Mouse (Mus musculus) liver, embryonic 14.5 days (tissue): Measurements from ENCODE around the gene Map4k3. TPM values are rescaled to one million over a fixed set of nuclear protein-coding genes. Genes with fewer than 3 reads are reported as not detected.

Experiments used
- ATAC-seq: fragments of 200-750 bp; cut with Nextera tagmentation; 2 replicates; pipeline ENCODE4 v1.8.0; 2017; ENCODE audit warnings: moderate number of reproducible peaks, mild to moderate bottlenecking, moderate library complexity; ENCODE audit not compliant: insufficient read depth
- DNase-seq, 3 experiments: peaks; one replicate each; pipeline ENCODE4 v3.0.0-alpha.2; 2012 to 2013; ENCODE audit warnings: low read depth in 3 of 3, low spot score in 3 of 3
- H3K27ac ChIP-seq: fragments of 300-500 bp; sonication (generic); 2 replicates; pipeline ENCODE4 v1.5.1; 2014; ENCODE audit warnings: moderate library complexity, mild to moderate bottlenecking, control low read depth, inconsistent platforms
- H3K27me3 ChIP-seq: fragments of 300-500 bp; sonication (generic); 2 replicates; pipeline ENCODE4 v1.6.1; 2014; ENCODE audit warnings: mild to moderate bottlenecking, low read length, moderate library complexity; ENCODE audit not compliant: control insufficient read depth, insufficient read depth
- H3K36me3 ChIP-seq: fragments of 300-500 bp; sonication (generic); replicated peaks from 2 replicates; pipeline ENCODE4 v1.6.1; 2014; ENCODE audit warnings: low read depth; ENCODE audit not compliant: control insufficient read depth, insufficient read depth
- H3K4me1 ChIP-seq, 2 experiments: fragments of 200-500 bp in 1 of 2; fragments of 300-500 bp in 1 of 2; sonication (generic) in 1 of 2; replicated peaks; 2 replicates each; pipeline ENCODE4 v1.6.1; 2012 to 2014; ENCODE audit warnings: antibody characterized with exemption in 1 of 2, inconsistent platforms in 1 of 2, low read length in 1 of 2; ENCODE audit not compliant: control insufficient read depth in 2 of 2, insufficient read depth in 2 of 2
- H3K4me2 ChIP-seq: fragments of 300-500 bp; sonication (generic); 2 replicates; pipeline ENCODE4 v1.6.1; 2014; ENCODE audit warnings: low read depth, mild to moderate bottlenecking, control low read depth, moderate library complexity
- H3K4me3 ChIP-seq, 2 experiments: fragments of 200-500 bp in 1 of 2; fragments of 300-500 bp in 1 of 2; sonication (generic) in 1 of 2; 2 replicates each; pipeline ENCODE4 v1.5.1; 2012 to 2014; ENCODE audit warnings: low read depth in 2 of 2, low read length in 2 of 2, mild to moderate bottlenecking in 2 of 2, control low read depth in 1 of 2, inconsistent platforms in 1 of 2, moderate library complexity in 1 of 2; ENCODE audit not compliant: insufficient read depth in 1 of 2
- H3K9ac ChIP-seq: fragments of 300-500 bp; sonication (generic); replicated peaks from 2 replicates; pipeline ENCODE4 v1.6.1; 2014; ENCODE audit warnings: mild to moderate bottlenecking, control low read depth, moderate library complexity
- H3K9me3 ChIP-seq: fragments of 300-500 bp; sonication (generic); 2 replicates; pipeline ENCODE4 v1.6.1; 2016; ENCODE audit warnings: low read length, mixed read lengths; ENCODE audit not compliant: control insufficient read depth
- CTCF ChIP-seq: IDR thresholded peaks from 2 replicates; pipeline ENCODE4 v1.5.1; 2016; ENCODE audit warnings: antibody characterized with exemption, low read depth, control low read depth
- EP300 ChIP-seq: IDR thresholded peaks from 2 replicates; pipeline ENCODE4 v1.6.1; 2016; ENCODE audit warnings: antibody characterized with exemption, low read depth
- WGBS: fragments of 180-500 bp; shearing (Covaris S2); extraction: QIAGEN DNeasy Blood & Tissue Kit; methylation state at CpG from one replicate; pipeline ENCODE4 v1.1.7; 2014; ENCODE audit not compliant: insufficient replicate concordance; 5-methylcytosine and 5-hydroxymethylcytosine counted together
- polyA plus RNA-seq, 2 experiments: library from polyadenylated mRNA; depleted of rRNA in 1 of 2; stranded (reverse) in 1 of 2; unstranded in 1 of 2; fragments of >200 nt; fragmentation: Nextera tagmentation in 1 of 2; extraction: Ambion mirVana in 1 of 2; gene quantifications; 2 replicates each; pipeline versions ENCODE4 v1.2.1 to v1.2.3; 2012 to 2014

Gene Map4k3
- polyA plus RNA-seq, 2 experiments, result 4.0 to 4.3 TPM

- H3K27me3 ChIP-seq, result no peaks in the 10 kb centered on the region
- H3K4me2 ChIP-seq, result no peak overlapping the region
- no peak overlapping the region for H3K4me3 ChIP-seq
- no peak for TF ChIP-seq CTCF
- TF ChIP-seq EP300, result no peak
- no peak overlapping the region for H3K27ac ChIP-seq
- ATAC-seq (no peak), DNase-seq (no peak)
- H3K9me3 ChIP-seq, result no peaks in the 10 kb centered on the region
- H3K36me3 ChIP-seq, result no peaks in the 10 kb centered on the region
- H3K4me1 ChIP-seq, result peaks cover 0 to 3% of the 10 kb centered on the region in 2 experiments; a peak in 1 of 4 replicates
- WGBS, result 78% methylated on average over 11 of the region's 11 CpGs
- no peak overlapping the region for H3K9ac ChIP-seq
Observed at GRCm38 (mm10) chr17:80688701-80689100, 39.6 kb downstream of the Map4k3 start.

GRCm38 (mm10) chr17:80686066-80686465, 42.2 kb downstream of the Map4k3 start:
- DNase-seq (no peak), ATAC-seq (no peak)
- H3K9ac ChIP-seq, result no peak overlapping the region
- no peaks in the 10 kb centered on the region for H3K27me3 ChIP-seq
- no peaks in the 10 kb centered on the region for H3K9me3 ChIP-seq
- TF ChIP-seq CTCF, result no peak
- TF ChIP-seq EP300, result no peak
- H3K27ac ChIP-seq, result no peak overlapping the region
- WGBS, result 62% methylated on average over 5 of the region's 5 CpGs
- H3K4me3 ChIP-seq, result no peak overlapping the region
- peaks cover 0 to 4% of the 10 kb centered on the region in 2 experiments; a peak in 2 of 4 replicates for H3K4me1 ChIP-seq
- H3K36me3 ChIP-seq, result no peaks in the 10 kb centered on the region
- no peak overlapping the region for H3K4me2 ChIP-seq

- no peak overlapping the region for H3K9ac ChIP-seq
- H3K36me3 ChIP-seq, result no peaks in the 10 kb centered on the region
- no peaks in the 10 kb centered on the region for H3K9me3 ChIP-seq
- peak; percentile 43; the same call in 1 of the 2 replicates for ATAC-seq
- 51% methylated on average over 6 of the region's 6 CpGs for WGBS
- peak; percentile 24; the same call in 1 of the 2 replicates for TF ChIP-seq CTCF
- TF ChIP-seq EP300, result no peak
- peaks cover 0 to 4% of the 10 kb centered on the region in 2 experiments; a peak in 2 of 4 replicates for H3K4me1 ChIP-seq
- no peaks in the 10 kb centered on the region for H3K27me3 ChIP-seq
- H3K4me3 ChIP-seq, result no peak overlapping the region
- peak in 1 of 3 experiments; percentile 9 for DNase-seq
- H3K4me2 ChIP-seq, result no peak overlapping the region
- H3K27ac ChIP-seq, result no peak overlapping the region
Observed at GRCm38 (mm10) chr17:80683821-80684576, 44.3 kb downstream of the Map4k3 start.

GRCm38 (mm10) chr17:80683041-80683440, 45.2 kb downstream of the Map4k3 start:
- TF ChIP-seq EP300, result no peak
- TF ChIP-seq CTCF, result no peak
- DNase-seq, result no peak
- H3K4me2 ChIP-seq, result no peak overlapping the region
- H3K9me3 ChIP-seq, result no peaks in the 10 kb centered on the region
- ATAC-seq, result no peak
- H3K9ac ChIP-seq, result no peak overlapping the region
- no peak overlapping the region for H3K4me3 ChIP-seq
- H3K4me1 ChIP-seq, result peaks cover 0 to 4% of the 10 kb centered on the region in 2 experiments; a peak in 2 of 4 replicates
- WGBS, result 59% methylated on average over 5 of the region's 5 CpGs
- no peaks in the 10 kb centered on the region for H3K36me3 ChIP-seq
- H3K27me3 ChIP-seq, result no peaks in the 10 kb centered on the region
- no peak overlapping the region for H3K27ac ChIP-seq

GRCm38 (mm10) chr17:80678190-80678589, 50.1 kb downstream of the Map4k3 start:
- Histone ChIP-seq H3K4me1 (no peaks in the 10 kb centered on the region; a peak in 2 of 4 replicates), H3K9me3 (no peaks in the 10 kb centered on the region), H3K9ac (no peak overlapping the region), H3K4me3 (no peak overlapping the region), H3K27ac (no peak overlapping the region), H3K27me3 (no peaks in the 10 kb centered on the region), H3K4me2 (no peak overlapping the region), H3K36me3 (no peaks in the 10 kb centered on the region)
- no peak for TF ChIP-seq EP300
- no peak for TF ChIP-seq CTCF
- 68% methylated on average over 6 of the region's 6 CpGs for WGBS
- no peak for ATAC-seq
- DNase-seq, result no peak
